Mouse (Mus musculus): ENCODE measurements around the gene Hist1h3a.
"Not testable (repeated sequence)": the region's sequence is repeated elsewhere in the genome, so short reads cannot be mapped to it uniquely, and the experiment has no call there.

Hist1h3a gene

GRCm38 (mm10) chr13:23759251-23759771 is 2.9 kb downstream of the Hist1h3a start:
- DNase-seq (ENCODE audit: low spot score in 2 of 2), result no peak

DNA sequence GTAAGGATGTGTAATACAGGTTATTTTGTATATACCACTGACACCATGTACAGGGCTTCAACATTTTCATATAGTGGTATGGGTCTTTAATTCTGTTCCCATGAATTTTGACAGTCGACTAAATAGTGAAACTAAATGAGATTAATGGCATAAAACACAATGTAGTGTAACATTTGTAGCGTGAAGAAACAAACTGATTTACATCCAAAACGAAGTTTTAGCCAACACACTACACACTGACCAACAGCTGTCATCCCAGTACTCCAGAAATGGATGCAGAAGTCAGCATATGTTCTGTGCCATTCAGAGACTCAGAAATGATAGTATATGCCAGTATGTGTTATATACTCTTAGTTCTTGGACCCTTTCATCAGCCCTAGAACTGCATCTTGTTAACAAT is 4.3 kb downstream of the Hist1h3a start:
- DNase-seq (ENCODE audit: low spot score in 2 of 2), result no peak

DNA sequence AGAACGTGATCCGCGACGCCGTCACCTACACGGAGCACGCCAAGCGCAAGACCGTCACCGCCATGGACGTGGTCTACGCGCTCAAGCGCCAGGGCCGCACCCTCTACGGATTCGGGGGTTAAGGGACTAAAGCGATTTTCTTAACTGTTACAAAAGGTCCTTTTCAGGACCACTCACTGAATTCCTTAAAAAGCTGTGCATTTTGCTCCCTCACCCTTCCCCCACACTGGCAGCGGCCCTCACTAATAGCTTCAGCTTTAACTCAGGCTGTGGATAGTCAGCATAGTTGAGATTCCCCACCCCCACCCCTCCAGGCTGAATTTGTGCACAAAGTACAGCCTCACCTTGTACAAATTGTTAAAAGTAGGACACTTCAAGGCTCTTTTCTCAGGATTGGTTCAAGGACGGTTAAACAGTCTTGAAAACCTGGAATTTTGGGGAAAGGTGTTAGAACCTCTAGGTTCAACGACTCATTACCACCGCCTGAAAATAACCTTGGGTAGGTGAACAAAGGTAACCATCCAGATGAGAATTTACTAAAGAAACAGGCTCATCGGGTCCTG is 4.9 kb downstream of the Hist1h3a start:
- DNase-seq (ENCODE audit: low spot score in 2 of 2), result no peak

GRCm38 (mm10) chr13:23756790-23757189 is 5.4 kb downstream of the Hist1h3a start, which contains the start of gene Hist1h4b:
TSS of gene Hist1h4b (plus strand) at chr13:23757013.
- peak; percentile 89 to 91 for DNase-seq (ENCODE audit: low spot score in 2 of 2)

DNA sequence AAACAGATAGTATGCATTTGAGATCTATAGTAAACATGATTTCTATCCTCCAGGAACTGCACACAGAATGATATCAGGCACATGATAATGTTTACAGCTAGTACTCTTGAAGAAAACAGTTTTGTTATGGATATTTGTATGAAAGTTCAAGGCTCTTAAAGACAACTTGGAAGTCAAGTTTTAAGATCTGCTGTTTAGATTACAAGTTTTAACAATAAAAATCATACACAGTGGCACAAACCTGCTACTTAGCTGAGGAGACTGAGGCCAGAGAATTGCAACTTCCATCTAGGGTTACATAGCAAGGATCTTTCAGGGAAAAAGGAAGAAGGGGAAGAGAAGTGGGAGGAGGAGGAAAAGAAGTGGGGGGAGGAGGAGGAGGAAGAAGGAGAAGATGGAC is 7.2 kb downstream of the Hist1h3a start:
- DNase-seq (ENCODE audit: low spot score in 2 of 2), result no peak

DNA sequence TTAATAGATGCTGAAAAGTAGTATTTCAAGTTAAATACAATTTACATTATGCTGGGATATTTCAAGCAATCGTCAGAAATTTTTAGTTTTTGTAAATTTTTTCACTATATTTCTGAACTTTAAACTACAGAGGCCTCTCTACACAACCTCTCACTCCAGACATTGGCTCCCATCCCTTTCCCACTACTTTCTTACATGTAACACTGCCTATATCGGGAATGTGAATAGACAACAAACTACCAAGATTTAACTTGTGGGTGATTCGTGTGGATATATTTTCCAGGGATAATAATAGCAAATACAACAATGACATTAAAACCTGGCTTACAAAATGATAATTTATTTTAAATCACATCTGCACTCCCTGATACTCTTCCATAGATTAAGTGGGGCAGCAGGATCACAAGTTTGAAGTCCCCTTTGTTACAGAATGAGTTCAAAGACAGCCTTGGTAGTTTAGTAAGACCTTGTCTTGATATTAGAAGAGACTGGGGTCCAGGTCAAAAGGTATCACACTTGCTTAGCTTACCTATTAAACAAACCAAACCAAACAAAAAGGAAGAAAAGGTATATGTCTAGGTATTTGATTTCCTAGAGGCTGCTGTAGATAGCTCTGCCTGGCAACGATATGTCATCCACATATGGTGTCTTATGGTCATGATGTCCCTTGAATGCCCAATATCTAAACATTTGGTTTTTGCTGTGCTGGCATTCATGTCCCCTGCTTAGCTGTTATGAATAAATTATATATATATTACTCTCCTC is 8.7 kb downstream of the Hist1h3a start:
- DNase-seq (ENCODE audit: low spot score in 2 of 2), result no peak

DNA sequence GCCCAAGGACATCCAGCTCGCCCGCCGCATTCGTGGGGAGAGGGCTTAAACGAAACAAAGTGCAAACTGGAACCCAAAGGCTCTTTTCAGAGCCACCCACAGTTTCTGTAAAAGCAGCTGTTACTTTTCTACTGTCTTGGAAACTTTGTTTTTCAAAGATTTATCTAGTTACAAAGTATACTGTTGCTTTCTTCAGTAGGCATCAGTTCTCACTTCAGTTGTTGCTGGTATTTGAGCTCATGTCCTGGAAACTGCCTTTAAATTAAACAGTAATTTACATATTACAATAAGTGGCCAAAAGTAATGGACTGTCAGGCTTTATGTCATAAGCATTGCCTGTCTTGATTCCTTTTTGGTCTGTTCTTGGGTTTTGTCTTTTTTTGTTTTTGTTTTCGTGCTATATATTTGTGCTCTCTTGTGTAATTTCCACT is 9.4 kb downstream of the Hist1h3a start:
- DNase-seq (ENCODE audit: low spot score in 2 of 2), result no peak

DNA sequence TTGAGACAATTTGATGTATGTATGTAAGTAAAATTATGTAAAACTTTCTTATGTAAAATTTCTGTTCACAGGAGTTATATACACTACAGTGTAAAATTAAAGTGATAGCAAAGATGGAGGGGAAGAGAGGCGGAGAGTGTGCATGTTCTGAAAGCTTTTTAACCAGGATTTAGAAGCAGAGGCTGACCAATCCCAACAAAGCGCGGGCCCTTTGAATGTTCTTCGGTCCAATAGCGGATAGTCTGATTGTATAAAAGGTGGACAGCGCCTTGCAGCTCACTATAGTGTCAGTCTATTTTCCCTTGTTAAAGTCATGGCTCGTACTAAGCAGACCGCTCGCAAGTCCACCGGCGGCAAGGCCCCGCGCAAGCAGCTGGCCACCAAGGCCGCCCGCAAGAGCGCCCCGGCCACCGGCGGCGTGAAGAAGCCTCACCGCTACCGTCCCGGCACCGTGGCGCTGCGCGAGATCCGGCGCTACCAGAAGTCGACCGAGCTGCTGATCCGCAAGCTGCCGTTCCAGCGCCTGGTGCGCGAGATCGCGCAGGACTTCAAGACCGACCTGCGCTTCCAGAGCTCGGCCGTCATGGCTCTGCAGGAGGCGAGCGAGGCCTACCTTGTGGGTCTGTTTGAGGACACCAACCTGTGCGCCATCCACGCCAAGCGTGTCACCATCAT is 10.0 kb downstream of the Hist1h3a start, which contains the start of gene Hist1h3b:
Hist1h3b (plus strand) TSS at position 201 of the 675 bp plus-strand sequence.
- DNase-seq (ENCODE audit: low spot score in 2 of 2), result peak; percentile 92 to 94

DNA sequence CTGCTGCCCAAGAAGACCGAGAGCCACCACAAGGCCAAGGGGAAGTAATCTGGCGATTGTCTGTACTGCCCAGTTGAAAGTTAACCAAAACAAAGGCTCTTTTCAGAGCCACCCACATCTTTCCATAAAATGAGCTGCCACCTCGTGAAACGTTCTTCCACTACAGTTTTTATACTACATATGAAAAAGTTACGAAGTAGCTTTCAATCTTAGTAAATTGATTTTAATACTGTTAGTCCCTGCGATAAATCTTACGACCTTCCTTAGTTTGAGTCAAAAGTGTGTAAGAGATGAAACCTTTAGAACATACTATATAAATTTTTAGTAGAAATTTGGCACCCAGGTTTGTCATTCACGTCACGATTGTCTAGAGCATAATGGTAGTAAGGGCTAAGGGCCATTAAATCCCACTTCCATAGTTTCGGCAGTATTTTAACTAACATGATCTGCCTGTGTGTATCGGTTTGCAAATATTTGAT is 10.7 kb downstream of the Hist1h3a start:
- no peak for DNase-seq (ENCODE audit: low spot score in 2 of 2)

GRCm38 (mm10) chr13:23750839-23751477 is 11.2 kb downstream of the Hist1h3a start, which contains the start of gene Hist1h2ab:
TSS of gene Hist1h2ab (plus strand) at chr13:23751126.
- DNase-seq (ENCODE audit: low spot score in 2 of 2), result not testable (repeated sequence)

DNA sequence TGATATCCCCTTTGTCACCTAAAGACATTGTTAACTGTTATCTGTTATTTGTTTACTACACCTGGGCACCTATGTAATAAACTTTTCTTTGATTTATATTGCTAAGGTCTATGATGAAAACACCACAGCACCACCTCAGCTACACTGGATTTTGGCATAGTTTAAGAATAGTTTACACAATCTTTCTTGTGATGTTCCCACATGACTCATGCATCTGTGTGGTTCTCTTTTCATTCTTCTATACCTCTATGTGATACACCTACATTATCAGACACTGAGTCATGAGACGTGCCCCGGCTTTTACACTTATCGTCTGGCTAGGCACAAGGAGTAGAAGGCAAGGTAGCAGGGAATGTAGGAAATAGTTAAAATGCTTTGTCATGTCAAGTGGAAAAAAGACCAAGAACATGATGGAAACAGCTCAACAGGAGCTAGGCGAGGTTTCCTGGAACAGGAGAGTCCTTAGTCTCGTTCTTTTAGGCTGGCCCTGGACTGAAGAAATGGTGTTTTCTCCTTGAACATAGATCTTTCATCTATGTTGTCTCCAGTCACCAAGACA is 12.5 kb downstream of the Hist1h3a start:
- DNase-seq (ENCODE audit: low spot score in 2 of 2), result no peak

DNA sequence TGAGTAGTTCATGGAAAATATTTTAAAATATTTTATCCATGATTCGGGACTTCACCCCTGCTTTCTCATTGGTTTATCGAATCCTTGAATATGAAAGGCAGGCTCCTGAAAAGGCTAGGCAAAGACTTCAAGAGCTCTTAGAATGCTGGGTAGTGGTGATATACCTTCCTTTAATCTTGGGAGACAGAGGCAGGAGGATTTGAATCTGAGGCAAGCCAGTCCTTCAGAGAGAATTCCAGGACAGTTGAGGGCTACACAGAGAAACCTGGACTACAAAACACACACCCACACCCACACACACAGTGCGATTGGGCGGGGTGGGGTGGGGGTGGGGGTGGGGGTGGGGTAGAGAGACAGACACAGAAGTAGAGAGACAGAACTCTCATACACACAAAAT is 14.3 kb downstream of the Hist1h3a start:
- no peak for DNase-seq (ENCODE audit: low spot score in 2 of 2)

- DNase-seq (ENCODE audit: low spot score in 2 of 2), result no peak
Observed at GRCm38 (mm10) chr13:23747081-23747891, 14.9 kb downstream of the Hist1h3a start.

- DNase-seq (ENCODE audit: low spot score in 2 of 2), result peak; percentile 53 to 76
Observed at GRCm38 (mm10) chr13:23746201-23747080, 15.7 kb downstream of the Hist1h3a start, which contains the start of gene Hist1h2bb. TSS of gene Hist1h2bb (plus strand) at chr13:23746734.

GRCm38 (mm10) chr13:23745381-23746161 is 16.6 kb downstream of the Hist1h3a start, which contains the start of gene Hist1h3c:
TSS of gene Hist1h3c (minus strand) at chr13:23745602.
- DNase-seq (ENCODE audit: low spot score in 2 of 2), result peak; percentile 60 to 79

DNA sequence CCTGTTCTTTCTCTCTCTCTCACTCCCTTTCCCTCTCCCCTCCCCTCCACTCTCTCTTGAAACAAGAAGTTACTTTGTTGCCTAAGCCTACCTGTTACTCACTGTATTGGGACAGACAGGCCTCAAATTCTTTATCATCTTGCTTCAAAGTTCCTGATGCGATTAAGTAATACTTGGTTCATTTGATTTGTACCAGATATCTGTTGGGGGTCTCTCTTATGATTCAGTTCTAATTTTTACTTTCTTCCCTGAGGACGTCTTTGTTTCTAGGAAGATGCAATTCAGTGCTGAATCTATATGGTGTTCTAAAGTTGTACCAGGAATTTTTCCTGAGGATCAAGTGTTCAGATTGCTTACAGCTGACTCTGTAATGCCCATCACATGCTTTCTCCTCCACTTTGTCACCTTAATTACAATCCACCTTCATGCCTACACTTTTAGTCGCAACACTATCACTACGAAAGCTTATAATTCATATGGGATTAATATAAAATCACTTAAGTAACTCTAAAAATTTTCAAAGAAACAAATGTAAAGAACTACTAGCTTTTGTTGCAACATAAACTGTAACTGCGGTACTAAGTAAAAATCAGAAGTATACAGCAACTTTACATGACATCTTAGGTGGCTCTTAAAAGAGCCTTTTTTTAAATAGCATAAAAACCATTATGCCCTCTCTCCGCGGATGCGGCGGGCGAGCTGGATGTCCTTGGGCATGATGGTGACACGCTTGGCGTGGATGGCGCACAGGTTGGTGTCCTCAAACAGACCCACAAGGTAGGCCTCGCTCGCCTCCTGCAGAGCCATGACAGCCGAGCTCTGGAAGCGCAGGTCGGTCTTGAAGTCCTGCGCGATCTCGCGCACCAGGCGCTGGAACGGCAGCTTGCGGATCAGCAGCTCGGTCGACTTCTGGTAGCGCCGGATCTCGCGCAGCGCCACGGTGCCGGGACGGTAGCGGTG is 17.5 kb downstream of the Hist1h3a start:
- DNase-seq (ENCODE audit: low spot score in 2 of 2), result no peak

GRCm38 (mm10) chr13:23743963-23744362 is 18.2 kb downstream of the Hist1h3a start:
- DNase-seq (ENCODE audit: low spot score in 2 of 2), result no peak

All from right cerebral cortex, postnatal 36 days (tissue).